Mouse (Mus musculus) spleen, adult 2 months (tissue): ENCODE measurements around the gene Yipf3. TPM values are rescaled to one million over a fixed set of nuclear protein-coding genes. Genes with fewer than 3 reads are reported as not detected.
A peak's percentile ranks its signal among the peaks of the same experiment; 100 is the strongest.

Experiments
- DNase-seq, 2 experiments: peaks; one replicate each; pipeline versions ENCODE4 v3.0.0 to v3.0.0-alpha.2; 2012 to 2021; ENCODE audit warnings: low spot score in 2 of 2, low read depth in 1 of 2
- H3K27ac ChIP-seq: fragments of 200-500 bp; 2 replicates; pipeline ENCODE4 v1.5.1; 2012; ENCODE audit warnings: low read length, inconsistent platforms; ENCODE audit not compliant: insufficient read depth
- H3K27me3 ChIP-seq: fragments of 200-500 bp; 2 replicates; pipeline ENCODE4 v1.6.1; 2012; ENCODE audit warnings: mild to moderate bottlenecking, moderate library complexity, low read length, inconsistent platforms; ENCODE audit not compliant: control insufficient read depth, insufficient read depth
- H3K36me3 ChIP-seq: fragments of 200-500 bp; 2 replicates; pipeline ENCODE4 v1.6.1; 2012; ENCODE audit warnings: mild to moderate bottlenecking, low read length, inconsistent platforms; ENCODE audit not compliant: control insufficient read depth, insufficient read depth
- H3K4me1 ChIP-seq: fragments of 200-500 bp; 2 replicates; pipeline ENCODE4 v1.6.1; 2011; ENCODE audit warnings: inconsistent platforms; ENCODE audit not compliant: control insufficient read depth, insufficient read depth, insufficient read length
- H3K4me3 ChIP-seq: fragments of 200-500 bp; 2 replicates; pipeline ENCODE4 v1.5.1; 2011; ENCODE audit warnings: mild to moderate bottlenecking, inconsistent platforms; ENCODE audit not compliant: insufficient read depth, insufficient read length; ENCODE audit errors: extremely low read depth
- CTCF ChIP-seq: fragments of 200-500 bp; IDR thresholded peaks from 2 replicates; pipeline ENCODE4 v1.5.1; 2011; ENCODE audit warnings: mild to moderate bottlenecking, inconsistent platforms; ENCODE audit not compliant: insufficient read depth, insufficient read length, insufficient replicate concordance; ENCODE audit errors: extremely low read depth
- POLR2A ChIP-seq: fragments of 200-500 bp; IDR thresholded peaks from 2 replicates; pipeline ENCODE4 v1.6.1; 2011; ENCODE audit warnings: low read depth, low read length, inconsistent platforms
- WGBS: fragments of 180-500 bp; shearing (Covaris S2); methylation state at CpG from one replicate; pipeline ENCODE4 v1.1.7; 2018; 5-methylcytosine and 5-hydroxymethylcytosine counted together
- polyA plus RNA-seq: library from polyadenylated mRNA; depleted of rRNA; stranded (reverse); fragments of >200 nt; gene quantifications from 2 replicates; pipeline ENCODE4 v1.2.3, GENCODE M21; 2012

The Yipf3 gene
- polyA plus RNA-seq, 1 experiment, result 128 TPM

GRCm38 (mm10) chr17:46265502-46265901 is 17.6 kb downstream of the Yipf3 start:
- H3K27ac ChIP-seq, result no peak overlapping the region
- H3K36me3 ChIP-seq, result peaks cover 25% of the 10 kb centered on the region
- no peaks in the 10 kb centered on the region for H3K27me3 ChIP-seq
- no peaks in the 10 kb centered on the region for H3K4me1 ChIP-seq
- DNase-seq, result no peak
- WGBS, result 94% methylated on average over 12 of the region's 12 CpGs
- no peak overlapping the region for H3K4me3 ChIP-seq
- TF ChIP-seq CTCF, result no peak
- TF ChIP-seq POLR2A, result no peak

GRCm38 (mm10) chr17:46265918-46266618 is 18.2 kb downstream of the Yipf3 start:
- H3K27ac ChIP-seq, result no peak overlapping the region
- TF ChIP-seq CTCF, result peak; percentile 84; the same call in 1 of the 2 replicates
- no peak for TF ChIP-seq POLR2A
- 46% methylated on average over 14 of the region's 14 CpGs for WGBS
- no peaks in the 10 kb centered on the region for H3K27me3 ChIP-seq
- DNase-seq, result peak in 1 of 2 experiments; percentile 57
- H3K4me1 ChIP-seq, result no peaks in the 10 kb centered on the region
- peaks cover 23% of the 10 kb centered on the region for H3K36me3 ChIP-seq
- no peak overlapping the region for H3K4me3 ChIP-seq

- H3K4me1 ChIP-seq, result no peaks in the 10 kb centered on the region
- H3K27ac ChIP-seq, result no peak overlapping the region
- no peak for DNase-seq
- H3K27me3 ChIP-seq, result no peaks in the 10 kb centered on the region
- 92% methylated on average over 6 of the region's 6 CpGs for whole genome bisulfite sequencing
- TF ChIP-seq POLR2A (no peak), CTCF (no peak)
- peaks cover 20% of the 10 kb centered on the region for H3K36me3 ChIP-seq
- no peak overlapping the region for H3K4me3 ChIP-seq
These were observed 19.1 kb downstream of the Yipf3 start for GRCm38 (mm10) chr17:46266986-46267385.

- Histone ChIP-seq H3K4me1 (no peaks in the 10 kb centered on the region), H3K36me3 (peaks cover 17% of the 10 kb centered on the region), H3K27me3 (no peaks in the 10 kb centered on the region), H3K27ac (no peak overlapping the region), H3K4me3 (no peak overlapping the region)
- WGBS, result 90% methylated on average over 7 of the region's 7 CpGs
- TF ChIP-seq CTCF, result no peak
- TF ChIP-seq POLR2A, result no peak
- DNase-seq, result no peak
These were observed 19.6 kb downstream of the Yipf3 start for GRCm38 (mm10) chr17:46267511-46267910.

- Histone ChIP-seq H3K27me3 (no peaks in the 10 kb centered on the region), H3K36me3 (peaks cover 14% of the 10 kb centered on the region), H3K4me3 (no peak overlapping the region), H3K27ac (no peak overlapping the region), H3K4me1 (no peaks in the 10 kb centered on the region)
- 95% methylated on average over 10 of the region's 10 CpGs for WGBS
- TF ChIP-seq CTCF (no peak), POLR2A (no peak)
- no peak for DNase-seq
These were observed 20.3 kb downstream of the Yipf3 start for GRCm38 (mm10) chr17:46268026-46268720.

- DNase-seq, result no peak
- WGBS, result 96% methylated on average over 19 of the region's 19 CpGs
- Histone ChIP-seq H3K4me3 (no peak overlapping the region), H3K27ac (no peak overlapping the region), H3K4me1 (no peaks in the 10 kb centered on the region), H3K27me3 (no peaks in the 10 kb centered on the region), H3K36me3 (peaks cover 9% of the 10 kb centered on the region)
- TF ChIP-seq CTCF (no peak), POLR2A (no peak)
These were observed 22.1 kb downstream of the Yipf3 start for GRCm38 (mm10) chr17:46269771-46270534.
